Mouse (Mus musculus) liver, postnatal 0 days (tissue): ENCODE measurements at regions not wholly inside any gene's neighbourhood (a gene's known extent, or its start where the extent isn't known, plus 50 kb on each side); places are given as distances from the start of the nearest gene placed in this dataset.

Experiments used
- CTCF ChIP-seq: sonication (generic); IDR thresholded peaks from 2 replicates; pipeline ENCODE4 v1.5.1; 2016; ENCODE audit warnings: antibody characterized with exemption, low read depth
- EP300 ChIP-seq: IDR thresholded peaks from 2 replicates; pipeline ENCODE4 v1.6.1; 2016; ENCODE audit warnings: antibody characterized with exemption, low read depth, mild to moderate bottlenecking

GRCm38 (mm10) chr10:83958397-83958796 is 235.7 kb downstream of the 1500009L16Rik start:
- TF ChIP-seq EP300: no peak
- no peak for TF ChIP-seq CTCF
